Mouse (Mus musculus): Measurements from ENCODE around the gene 2010109A12Rik. TPM values are rescaled to one million over a fixed set of nuclear protein-coding genes. Genes with fewer than 3 reads are reported as not detected.

The 2010109A12Rik gene
- total RNA-seq, 1 experiment, result 0.76 TPM

- Histone ChIP-seq H3K4me1 (ENCODE audit: control insufficient read depth in 2 of 2, insufficient read depth in 2 of 2, low read length in 2 of 2, poor library complexity in 1 of 2) (no peaks in the 10 kb centered on the region), H3K27ac (ENCODE audit: insufficient read depth, low read depth, low read length, poor library complexity, severe bottlenecking) (no peak overlapping the region), H3K9ac (ENCODE audit: insufficient read depth, low read depth, low read length, poor library complexity, severe bottlenecking) (no peak overlapping the region), H3K4me3 (ENCODE audit: insufficient read depth in 1 of 2, low read depth in 1 of 2, low read length in 2 of 2, poor library complexity in 1 of 2, severe bottlenecking in 1 of 2) (no peak overlapping the region), H3K9me3 (ENCODE audit: control insufficient read depth, insufficient read depth, low read depth, low read length) (no peaks in the 10 kb centered on the region), H3K36me3 (ENCODE audit: control insufficient read depth, insufficient read depth, low read length, poor library complexity, severe bottlenecking) (peaks cover 53% of the 10 kb centered on the region)
- no peak for TF ChIP-seq CHD2 (IDR thresholded peaks at IDR 0.05; ENCODE audit: low read depth, low read length)
- TF ChIP-seq ZC3H11A (IDR thresholded peaks at IDR 0.05; ENCODE audit: borderline replicate concordance, low read depth, low read length), result no peak
- no peak for TF ChIP-seq ZNF384 (IDR thresholded peaks at IDR 0.05; ENCODE audit: low read depth, low read length)
- TF ChIP-seq HCFC1 (IDR thresholded peaks at IDR 0.05; ENCODE audit: borderline replicate concordance, insufficient read depth, low read length), result no peak
- TF ChIP-seq MAFK (IDR thresholded peaks at IDR 0.05; ENCODE audit: insufficient read depth, low read depth, low read length), result no peak
- no peak for DNase-seq (ENCODE audit: low read depth, low spot score)
- in situ Hi-C loops (cut with MboI; ENCODE audit: low sequenced_read_pairs in 2 of 2, unreplicated experiment in 2 of 2), result no loop called here
Observed at GRCm38 (mm10) chr5:93171420-93171819, 34.9 kb upstream of the 2010109A12Rik start.

DNA sequence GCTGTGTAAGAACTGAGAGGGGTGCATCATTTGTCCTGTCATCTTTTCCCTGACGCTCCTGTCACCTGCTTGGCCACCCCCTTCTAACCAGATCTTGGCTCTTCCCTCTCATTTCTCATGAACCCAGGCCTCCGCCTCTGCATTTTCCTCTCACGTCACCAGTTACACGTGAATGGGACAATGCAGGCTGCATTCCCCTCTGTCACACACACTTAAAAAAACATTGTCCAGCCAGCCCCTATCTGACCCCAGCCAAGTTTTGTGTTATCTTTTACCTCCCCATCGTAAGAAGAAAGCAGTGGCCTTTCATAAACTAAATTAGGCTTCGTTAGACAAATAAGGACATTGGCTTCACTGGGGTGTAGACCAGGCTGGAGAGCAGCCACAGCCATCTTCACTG is 33.8 kb upstream of the 2010109A12Rik start:
- H3K4me1 ChIP-seq (ENCODE audit: control insufficient read depth in 2 of 2, insufficient read depth in 2 of 2, low read length in 2 of 2, poor library complexity in 1 of 2), result no peaks in the 10 kb centered on the region
- H3K4me3 ChIP-seq (ENCODE audit: insufficient read depth in 1 of 2, low read depth in 1 of 2, low read length in 2 of 2, poor library complexity in 1 of 2, severe bottlenecking in 1 of 2), result no peak overlapping the region
- peaks cover 47% of the 10 kb centered on the region for H3K36me3 ChIP-seq (ENCODE audit: control insufficient read depth, insufficient read depth, low read length, poor library complexity, severe bottlenecking)
- DNase-seq (ENCODE audit: low read depth, low spot score), result no peak
- H3K27ac ChIP-seq (ENCODE audit: insufficient read depth, low read depth, low read length, poor library complexity, severe bottlenecking), result no peak overlapping the region
- in situ Hi-C loops (cut with MboI; ENCODE audit: low sequenced_read_pairs in 2 of 2, unreplicated experiment in 2 of 2), result no loop called here
- TF ChIP-seq ZNF384 (IDR thresholded peaks at IDR 0.05; ENCODE audit: low read depth, low read length) (no peak), CHD2 (IDR thresholded peaks at IDR 0.05; ENCODE audit: low read depth, low read length) (no peak), MAFK (IDR thresholded peaks at IDR 0.05; ENCODE audit: insufficient read depth, low read depth, low read length) (no peak), ZC3H11A (IDR thresholded peaks at IDR 0.05; ENCODE audit: borderline replicate concordance, low read depth, low read length) (no peak), HCFC1 (IDR thresholded peaks at IDR 0.05; ENCODE audit: borderline replicate concordance, insufficient read depth, low read length) (no peak)
- H3K9ac ChIP-seq (ENCODE audit: insufficient read depth, low read depth, low read length, poor library complexity, severe bottlenecking), result no peak overlapping the region
- H3K9me3 ChIP-seq (ENCODE audit: control insufficient read depth, insufficient read depth, low read depth, low read length), result no peaks in the 10 kb centered on the region

- no peak for DNase-seq (ENCODE audit: low read depth, low spot score)
- peaks cover 36% of the 10 kb centered on the region for H3K36me3 ChIP-seq (ENCODE audit: control insufficient read depth, insufficient read depth, low read length, poor library complexity, severe bottlenecking)
- H3K4me3 ChIP-seq (ENCODE audit: insufficient read depth in 1 of 2, low read depth in 1 of 2, low read length in 2 of 2, poor library complexity in 1 of 2, severe bottlenecking in 1 of 2), result no peak overlapping the region
- H3K27ac ChIP-seq (ENCODE audit: insufficient read depth, low read depth, low read length, poor library complexity, severe bottlenecking), result no peak overlapping the region
- in situ Hi-C loops (cut with MboI; ENCODE audit: low sequenced_read_pairs in 2 of 2, unreplicated experiment in 2 of 2), result no loop called here
- no peaks in the 10 kb centered on the region for H3K9me3 ChIP-seq (ENCODE audit: control insufficient read depth, insufficient read depth, low read depth, low read length)
- no peak overlapping the region for H3K9ac ChIP-seq (ENCODE audit: insufficient read depth, low read depth, low read length, poor library complexity, severe bottlenecking)
- no peaks in the 10 kb centered on the region for H3K4me1 ChIP-seq (ENCODE audit: control insufficient read depth in 2 of 2, insufficient read depth in 2 of 2, low read length in 2 of 2, poor library complexity in 1 of 2)
- no peak for TF ChIP-seq ZNF384 (IDR thresholded peaks at IDR 0.05; ENCODE audit: low read depth, low read length)
- peak; percentile 100 for TF ChIP-seq MAFK (IDR thresholded peaks at IDR 0.05; ENCODE audit: insufficient read depth, low read depth, low read length)
Observed at GRCm38 (mm10) chr5:93174675-93175074, 31.6 kb upstream of the 2010109A12Rik start.

- TF ChIP-seq HCFC1 (IDR thresholded peaks at IDR 0.05; ENCODE audit: borderline replicate concordance, insufficient read depth, low read length) (no peak), ZC3H11A (IDR thresholded peaks at IDR 0.05; ENCODE audit: borderline replicate concordance, low read depth, low read length) (no peak), CHD2 (IDR thresholded peaks at IDR 0.05; ENCODE audit: low read depth, low read length) (no peak), MAFK (IDR thresholded peaks at IDR 0.05; ENCODE audit: insufficient read depth, low read depth, low read length) (no peak), ZNF384 (IDR thresholded peaks at IDR 0.05; ENCODE audit: low read depth, low read length) (no peak)
- H3K9ac ChIP-seq (ENCODE audit: insufficient read depth, low read depth, low read length, poor library complexity, severe bottlenecking), result no peak overlapping the region
- no peak overlapping the region for H3K4me3 ChIP-seq (ENCODE audit: insufficient read depth in 1 of 2, low read depth in 1 of 2, low read length in 2 of 2, poor library complexity in 1 of 2, severe bottlenecking in 1 of 2)
- H3K36me3 ChIP-seq (ENCODE audit: control insufficient read depth, insufficient read depth, low read length, poor library complexity, severe bottlenecking), result peaks cover 19% of the 10 kb centered on the region
- in situ Hi-C loops (cut with MboI; ENCODE audit: low sequenced_read_pairs in 2 of 2, unreplicated experiment in 2 of 2), result no loop called here
- DNase-seq (ENCODE audit: low read depth, low spot score), result no peak
- no peaks in the 10 kb centered on the region for H3K9me3 ChIP-seq (ENCODE audit: control insufficient read depth, insufficient read depth, low read depth, low read length)
- H3K4me1 ChIP-seq (ENCODE audit: control insufficient read depth in 2 of 2, insufficient read depth in 2 of 2, low read length in 2 of 2, poor library complexity in 1 of 2), result no peaks in the 10 kb centered on the region
- H3K27ac ChIP-seq (ENCODE audit: insufficient read depth, low read depth, low read length, poor library complexity, severe bottlenecking), result no peak overlapping the region
Observed at GRCm38 (mm10) chr5:93178616-93179015, 27.7 kb upstream of the 2010109A12Rik start.

DNA sequence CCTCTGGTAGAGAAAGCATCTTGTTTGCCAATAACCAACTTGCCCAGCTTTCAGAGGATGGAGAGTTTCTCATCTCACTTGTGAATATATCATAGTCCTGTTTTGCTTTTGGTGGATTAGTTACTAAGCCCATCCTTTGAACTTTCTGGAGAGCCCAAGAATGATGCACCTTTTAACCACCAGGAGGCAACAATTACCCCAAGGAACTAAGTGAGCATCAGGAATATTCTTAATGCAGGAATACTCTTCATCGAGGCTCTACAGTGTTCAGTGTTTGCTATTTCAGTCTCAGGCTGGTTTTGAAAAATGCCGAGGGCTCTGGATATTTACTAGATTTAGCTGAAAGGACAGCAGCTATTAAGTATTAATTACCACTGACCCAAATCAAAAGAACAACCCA is 26.1 kb upstream of the 2010109A12Rik start:
- in situ Hi-C loops (cut with MboI; ENCODE audit: low sequenced_read_pairs in 2 of 2, unreplicated experiment in 2 of 2), result no loop called here
- Histone ChIP-seq H3K4me1 (ENCODE audit: control insufficient read depth in 2 of 2, insufficient read depth in 2 of 2, low read length in 2 of 2, poor library complexity in 1 of 2) (no peaks in the 10 kb centered on the region), H3K27ac (ENCODE audit: insufficient read depth, low read depth, low read length, poor library complexity, severe bottlenecking) (no peak overlapping the region), H3K4me3 (ENCODE audit: insufficient read depth in 1 of 2, low read depth in 1 of 2, low read length in 2 of 2, poor library complexity in 1 of 2, severe bottlenecking in 1 of 2) (no peak overlapping the region), H3K9ac (ENCODE audit: insufficient read depth, low read depth, low read length, poor library complexity, severe bottlenecking) (no peak overlapping the region), H3K36me3 (ENCODE audit: control insufficient read depth, insufficient read depth, low read length, poor library complexity, severe bottlenecking) (peaks cover 18% of the 10 kb centered on the region), H3K9me3 (ENCODE audit: control insufficient read depth, insufficient read depth, low read depth, low read length) (no peaks in the 10 kb centered on the region)
- TF ChIP-seq HCFC1 (IDR thresholded peaks at IDR 0.05; ENCODE audit: borderline replicate concordance, insufficient read depth, low read length), result no peak
- no peak for TF ChIP-seq ZNF384 (IDR thresholded peaks at IDR 0.05; ENCODE audit: low read depth, low read length)
- TF ChIP-seq ZC3H11A (IDR thresholded peaks at IDR 0.05; ENCODE audit: borderline replicate concordance, low read depth, low read length), result no peak
- TF ChIP-seq MAFK (IDR thresholded peaks at IDR 0.05; ENCODE audit: insufficient read depth, low read depth, low read length), result no peak
- no peak for TF ChIP-seq CHD2 (IDR thresholded peaks at IDR 0.05; ENCODE audit: low read depth, low read length)
- DNase-seq (ENCODE audit: low read depth, low spot score), result peak; percentile 19

Data from ES-E14 (cell line).